Mouse (Mus musculus) spleen, adult 2 months (tissue): ENCODE measurements around the gene Lmod3.

Experiments used
- CTCF ChIP-seq: fragments of 200-500 bp; IDR thresholded peaks from 2 replicates; pipeline ENCODE4 v1.5.1; 2011; ENCODE audit warnings: mild to moderate bottlenecking, inconsistent platforms; ENCODE audit not compliant: insufficient read depth, insufficient read length, insufficient replicate concordance; ENCODE audit errors: extremely low read depth
- POLR2A ChIP-seq: fragments of 200-500 bp; IDR thresholded peaks from 2 replicates; pipeline ENCODE4 v1.6.1; 2011; ENCODE audit warnings: low read depth, low read length, inconsistent platforms

DNA sequence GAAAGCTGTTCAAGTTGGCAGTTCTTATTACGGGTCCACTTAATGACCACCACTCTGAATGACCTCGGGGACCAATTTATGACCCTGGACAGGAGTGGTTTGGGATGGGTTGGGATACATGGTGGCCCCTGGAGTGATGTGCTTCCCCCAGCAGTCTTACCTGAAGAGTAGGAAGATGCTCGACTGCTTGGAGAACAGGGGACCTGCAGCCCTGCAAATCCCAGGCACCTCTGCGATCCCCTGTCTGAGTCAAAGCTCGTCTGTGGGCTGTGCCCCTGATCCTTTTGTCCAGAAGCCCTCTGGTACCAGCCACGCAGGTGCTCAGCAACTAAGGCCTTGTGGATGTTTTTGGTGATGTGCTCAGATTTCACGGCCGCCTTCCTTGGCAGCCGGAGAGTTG lies 42.9 kb upstream of the Lmod3 start:
- TF ChIP-seq CTCF (no peak), POLR2A (no peak)
